Mouse (Mus musculus) large intestine, adult 2 months (tissue): ENCODE data around the gene Gucy2e. TPM values are rescaled to one million over a fixed set of nuclear protein-coding genes. Genes with fewer than 3 reads are reported as not detected.

Experiments used
- DNase-seq: peaks from one replicate; pipeline ENCODE4 v3.0.0-alpha.2; 2012; ENCODE audit warnings: low read depth, low spot score
- WGBS: fragments of 180-500 bp; shearing (Covaris S2); methylation state at CpG from one replicate; pipeline ENCODE4 v1.1.7; 2018; 5-methylcytosine and 5-hydroxymethylcytosine counted together
- polyA plus RNA-seq: library from polyadenylated mRNA; depleted of rRNA; stranded (reverse); fragments of >200 nt; gene quantifications from 2 replicates; pipeline ENCODE4 v1.2.3, GENCODE M21; 2012

The Gucy2e gene
- polyA plus RNA-seq, 1 experiment = not detected

- 2% methylated on average over 2 of the region's 2 CpGs for WGBS
- no peak for DNase-seq
Observed at GRCm38 (mm10) chr11:69245643-69246042, 8.8 kb upstream of the Gucy2e start.

- no peak for DNase-seq
- WGBS = 15% methylated on average over 2 of the region's 2 CpGs
Observed at GRCm38 (mm10) chr11:69244911-69245310, 8.1 kb upstream of the Gucy2e start.

GRCm38 (mm10) chr11:69236061-69236925 is 543 bp downstream of the Gucy2e start:
- DNase-seq = no peak

GRCm38 (mm10) chr11:69235285-69236060 is 1.4 kb downstream of the Gucy2e start:
- peak; percentile 47 for DNase-seq
- 2% methylated on average over 33 of the region's 33 CpGs for WGBS

More at GRCm38 (mm10) chr11:69236061-69236925, 543 bp downstream of the Gucy2e start:
- WGBS = 12% methylated on average over 51 of the region's 51 CpGs

GRCm38 (mm10) chr11:69233141-69233540 is 3.7 kb downstream of the Gucy2e start:
- DNase-seq = no peak
- WGBS = 50% methylated on average over 2 of the region's 2 CpGs

GRCm38 (mm10) chr11:69230420-69230819 is 6.4 kb downstream of the Gucy2e start:
- no peak for DNase-seq
- 74% methylated on average over 4 of the region's 4 CpGs for WGBS

- 65% methylated on average over 1 of the region's 1 CpGs for WGBS
- DNase-seq = no peak
Observed at GRCm38 (mm10) chr11:69225715-69226114, 11.1 kb downstream of the Gucy2e start.

- no peak for DNase-seq
- 81% methylated on average over 4 of the region's 4 CpGs for WGBS
Observed at GRCm38 (mm10) chr11:69223101-69223500, 13.7 kb downstream of the Gucy2e start.

- DNase-seq = no peak
- WGBS = 68% methylated on average over 4 of the region's 4 CpGs
Observed at GRCm38 (mm10) chr11:69221070-69221469, 15.8 kb downstream of the Gucy2e start.

GRCm38 (mm10) chr11:69218661-69219060 is 18.2 kb downstream of the Gucy2e start:
- DNase-seq = no peak
- 46% methylated on average over 2 of the region's 2 CpGs for WGBS

GRCm38 (mm10) chr11:69217411-69217810 is 19.4 kb downstream of the Gucy2e start:
- WGBS = 77% methylated on average over 5 of the region's 5 CpGs

GRCm38 (mm10) chr11:69211431-69211830 is 25.4 kb downstream of the Gucy2e start:
- no peak for DNase-seq
- WGBS = 15% methylated on average over 2 of the region's 2 CpGs

More at GRCm38 (mm10) chr11:69217411-69217810, 19.4 kb downstream of the Gucy2e start:
- DNase-seq = no peak

GRCm38 (mm10) chr11:69202469-69203230 is 34.2 kb downstream of the Gucy2e start:
- DNase-seq = no peak
- 73% methylated on average over 13 of the region's 13 CpGs for WGBS

- 52% methylated on average over 6 of the region's 6 CpGs for WGBS
- DNase-seq = no peak
Observed at GRCm38 (mm10) chr11:69200231-69200630, 36.6 kb downstream of the Gucy2e start.

GRCm38 (mm10) chr11:69199251-69199650 is 37.6 kb downstream of the Gucy2e start:
- no peak for DNase-seq
- WGBS = 96% methylated on average over 1 of the region's 1 CpGs

GRCm38 (mm10) chr11:69197743-69198142 is 39.1 kb downstream of the Gucy2e start, which contains the start of gene Alox8:
Alox8 (minus strand) TSS chr11:69197843.
- DNase-seq = no peak
- WGBS = 27% methylated on average over 6 of the region's 6 CpGs

- DNase-seq = no peak
- WGBS = under 1% methylated on average over 14 of the region's 14 CpGs
Observed at GRCm38 (mm10) chr11:69197194-69197593, 39.6 kb downstream of the Gucy2e start.

- WGBS = 9% methylated on average over 5 of the region's 5 CpGs
- no peak for DNase-seq
Observed at GRCm38 (mm10) chr11:69196766-69197165, 40.1 kb downstream of the Gucy2e start.

- DNase-seq = no peak
- 2% methylated on average over 1 of the region's 1 CpGs for WGBS
Observed at GRCm38 (mm10) chr11:69192840-69193239, 44.0 kb downstream of the Gucy2e start.

- 82% methylated on average over 6 of the region's 6 CpGs for WGBS
Observed at GRCm38 (mm10) chr11:69185936-69186335, 50.9 kb downstream of the Gucy2e start.

More at GRCm38 (mm10) chr11:69185936-69186335, 50.9 kb downstream of the Gucy2e start:
- no peak for DNase-seq
